Mouse (Mus musculus) lung, postnatal 0 days (tissue): ENCODE measurements around the gene Nr6a1.

ENCODE experiments used
- CTCF ChIP-seq: IDR thresholded peaks from 2 replicates; pipeline ENCODE4 v1.5.1; 2016; ENCODE audit warnings: antibody characterized with exemption, mild to moderate bottlenecking
- EP300 ChIP-seq: IDR thresholded peaks from 2 replicates; pipeline ENCODE4 v1.6.1; 2016; ENCODE audit warnings: antibody characterized with exemption, mild to moderate bottlenecking, control low read depth

GRCm38 (mm10) chr2:38944460-38945161 is 17.1 kb upstream of the Nr6a1 start:
- TF ChIP-seq EP300 = no peak
- peak; percentile 31 for TF ChIP-seq CTCF
